Mouse (Mus musculus) thymus, postnatal 14 days (tissue): ENCODE results near the gene Coq8a.

Experiments
- DNase-seq: peaks from one replicate; pipeline ENCODE4 v3.0.0; 2021

The Coq8a gene

GRCm38 (mm10) chr1:180173017-180173416, 26.4 kb downstream of the Coq8a start:
- no peak for DNase-seq

- no peak for DNase-seq
Measured at GRCm38 (mm10) chr1:180172600-180172999, 26.8 kb downstream of the Coq8a start.

- DNase-seq: no peak
Measured at GRCm38 (mm10) chr1:180171883-180172282, 27.5 kb downstream of the Coq8a start.

DNA sequence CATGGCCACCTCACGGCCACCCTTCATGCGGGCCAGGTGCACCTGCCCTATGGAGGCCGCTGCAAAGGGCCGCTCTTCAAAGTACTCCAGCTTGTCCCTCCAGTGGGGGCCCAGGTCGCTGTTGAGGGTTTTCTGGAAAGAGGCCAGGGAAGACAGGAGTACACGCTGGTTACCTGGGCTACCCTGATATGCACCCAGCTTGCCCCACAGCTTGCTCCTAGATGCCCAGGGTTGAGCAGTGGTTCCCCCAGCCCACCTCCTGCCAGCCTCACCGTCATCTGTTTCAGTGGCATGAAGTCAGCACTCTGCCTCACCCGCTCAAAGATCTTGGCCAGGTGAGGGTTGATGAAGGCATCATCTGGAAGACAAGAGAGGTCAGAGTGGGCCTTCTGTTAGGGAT, 29.3 kb downstream of the Coq8a start:
- DNase-seq: no peak

- DNase-seq: no peak
Measured at GRCm38 (mm10) chr1:180169161-180169560, 30.2 kb downstream of the Coq8a start.

DNA sequence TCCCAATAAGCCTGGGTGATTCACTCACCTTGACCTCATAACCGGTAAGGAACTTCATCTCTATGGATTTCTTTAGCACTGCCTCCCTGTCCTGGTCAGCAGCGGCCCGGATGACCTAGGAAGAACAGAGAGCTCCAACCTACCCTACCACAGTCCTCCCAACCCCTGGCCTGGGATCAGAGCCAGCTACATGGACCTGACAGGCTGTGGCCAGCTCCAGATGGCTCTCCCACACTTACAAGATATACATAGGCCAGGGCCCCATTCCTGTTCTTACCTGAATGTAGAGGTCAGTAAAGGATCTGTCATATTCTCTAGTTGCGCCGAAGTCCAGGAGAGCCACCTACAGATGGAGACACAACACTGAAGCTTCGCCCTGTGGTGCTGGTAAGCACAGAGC, 31.1 kb downstream of the Coq8a start:
- no peak for DNase-seq

GRCm38 (mm10) chr1:180166533-180166932, 32.9 kb downstream of the Coq8a start:
- DNase-seq: no peak

DNA sequence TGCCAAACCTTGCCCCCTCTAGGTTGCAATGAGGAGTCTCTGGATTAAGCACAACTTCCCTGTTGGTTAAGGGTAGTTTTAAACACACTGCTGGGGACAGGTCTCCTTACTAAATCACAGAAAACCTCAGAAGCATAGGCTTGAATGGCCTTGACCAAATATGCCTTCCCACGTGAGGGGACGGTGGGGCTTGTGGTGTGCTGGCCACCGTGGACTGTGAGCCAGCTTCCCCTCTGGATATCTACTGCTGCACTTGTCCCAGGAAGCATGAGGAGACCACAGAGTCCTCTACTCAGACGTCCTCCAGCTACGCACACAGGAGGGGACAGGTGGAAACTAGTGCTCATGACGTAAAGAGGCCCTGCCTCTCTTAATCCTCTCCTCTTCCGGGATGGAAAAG, 36.4 kb downstream of the Coq8a start:
- DNase-seq: no peak

DNA sequence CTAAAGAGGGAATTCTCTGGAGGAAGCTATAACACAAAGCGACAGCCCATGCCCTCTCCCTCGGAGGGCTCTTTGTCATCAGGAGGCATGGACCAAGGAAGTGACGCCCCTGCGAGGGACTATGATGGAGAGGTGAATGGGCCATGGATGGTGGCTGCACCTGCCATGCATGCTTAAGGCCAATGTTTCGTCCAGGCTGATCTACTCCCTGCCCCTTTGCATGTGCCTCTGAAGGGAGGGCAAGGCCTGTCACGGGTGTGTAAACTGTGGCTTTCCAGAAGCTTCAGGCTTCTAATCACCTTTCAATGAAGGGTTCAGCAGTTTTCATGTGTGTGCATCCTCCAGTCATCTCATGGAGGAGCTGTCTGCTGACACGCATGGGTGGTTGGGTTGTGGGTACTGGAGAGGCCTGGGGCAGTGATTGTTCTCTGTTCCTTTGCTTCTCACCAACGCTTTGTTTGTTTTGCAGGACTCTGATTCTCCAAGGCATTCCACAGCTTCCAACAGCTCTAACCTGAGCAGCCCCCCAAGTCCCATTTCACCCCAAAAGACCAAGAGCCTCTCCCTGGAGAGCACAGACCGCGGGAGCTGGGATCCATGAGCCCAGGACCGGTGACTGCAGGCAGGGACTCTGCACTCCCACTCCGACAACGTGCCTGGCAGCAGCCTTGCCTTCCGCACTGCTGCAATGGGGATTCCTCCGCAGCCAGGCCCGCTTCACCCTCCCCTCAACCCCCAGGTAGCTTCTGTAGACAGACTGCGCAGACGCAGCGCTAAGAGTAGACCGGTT, 37.6 kb downstream of the Coq8a start:
- no peak for DNase-seq

DNA sequence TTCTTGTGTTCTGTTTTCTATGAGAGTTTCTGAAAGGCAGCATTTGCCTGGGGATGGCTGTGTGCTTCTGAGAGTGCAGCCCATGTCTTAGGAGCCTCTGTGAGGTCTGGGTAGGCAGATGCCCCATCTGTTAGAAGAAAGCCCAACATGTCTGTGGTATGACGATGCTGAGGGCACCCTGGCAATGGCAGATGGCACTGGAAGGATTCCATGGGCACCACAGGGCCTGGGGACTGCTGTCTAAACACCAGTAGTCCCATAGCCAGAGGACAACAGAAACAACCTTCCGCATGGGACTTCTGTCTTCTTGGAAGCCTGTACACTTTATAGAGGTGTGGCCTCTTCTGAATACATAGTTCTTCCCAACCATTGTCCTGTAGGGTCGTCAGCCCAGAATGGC, 38.2 kb downstream of the Coq8a start:
- DNase-seq: no peak

GRCm38 (mm10) chr1:180160545-180160944, 38.9 kb downstream of the Coq8a start:
- no peak for DNase-seq

- no peak for DNase-seq
Measured at GRCm38 (mm10) chr1:180158648-180159047, 40.8 kb downstream of the Coq8a start.

DNA sequence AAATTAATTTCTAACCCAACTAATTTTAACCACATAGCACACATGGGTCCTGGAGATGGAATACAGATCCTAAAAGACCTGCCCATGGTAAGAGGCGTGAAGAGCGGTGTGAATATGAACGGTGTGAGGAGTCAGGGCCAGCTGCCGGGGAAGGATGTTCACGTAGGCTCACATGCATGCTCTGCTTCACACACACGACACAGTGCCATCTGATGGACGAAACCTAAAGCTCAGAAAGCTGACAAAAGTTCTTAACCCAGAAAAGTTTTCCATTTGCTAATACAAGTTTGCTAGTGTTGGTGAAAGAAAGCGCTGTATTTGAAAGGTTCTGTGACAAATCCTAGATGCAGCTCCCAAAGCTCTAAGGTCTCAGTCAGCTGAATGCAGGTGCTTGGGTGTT, 48.2 kb downstream of the Coq8a start:
- DNase-seq: no peak

GRCm38 (mm10) chr1:180148563-180148962, 50.8 kb downstream of the Coq8a start:
- DNase-seq: no peak

GRCm38 (mm10) chr1:180148036-180148435, 51.4 kb downstream of the Coq8a start:
- no peak for DNase-seq

DNA sequence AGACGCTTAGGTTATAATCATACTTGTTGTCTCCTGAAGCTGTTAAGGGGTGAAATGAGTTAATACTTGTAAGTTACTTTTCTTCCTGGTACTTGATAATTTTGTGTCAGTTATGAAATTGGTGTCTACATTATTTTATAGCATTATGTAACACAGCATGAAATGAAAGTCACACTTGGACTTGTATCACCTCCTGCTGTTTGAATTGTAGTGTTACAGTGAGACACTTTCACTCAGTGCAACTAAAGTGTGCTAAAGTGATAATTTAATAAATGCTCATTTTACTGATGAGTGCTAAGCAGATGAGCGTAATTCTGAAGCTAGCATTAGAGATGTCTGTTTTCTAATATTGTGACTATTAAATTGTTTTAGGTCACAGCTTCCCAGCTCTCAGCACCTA, 58.4 kb downstream of the Coq8a start:
- DNase-seq: no peak

GRCm38 (mm10) chr1:180139158-180139557, 60.2 kb downstream of the Coq8a start:
- DNase-seq: no peak

DNA sequence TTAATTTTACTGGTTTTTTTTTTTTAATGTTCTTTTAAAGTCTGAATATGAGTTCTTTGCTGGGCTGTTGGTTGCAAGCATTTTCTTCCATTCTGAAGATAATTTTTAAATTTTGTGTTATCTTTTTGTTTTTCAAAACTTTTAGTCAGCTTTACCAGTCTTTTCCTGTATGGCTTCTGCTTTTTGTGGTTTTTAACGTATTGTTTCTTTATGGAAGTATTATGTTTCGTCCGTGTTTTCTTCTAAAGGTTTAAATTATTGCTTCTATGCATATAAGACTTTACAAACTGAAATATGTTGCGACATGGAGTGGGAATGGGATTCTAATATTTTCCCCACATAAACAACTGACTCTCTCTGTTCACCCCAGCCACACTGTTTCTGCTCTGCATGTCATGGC, 67.2 kb downstream of the Coq8a start:
- DNase-seq: no peak

- no peak for DNase-seq
Measured at GRCm38 (mm10) chr1:180131402-180131801, 68.0 kb downstream of the Coq8a start.

DNA sequence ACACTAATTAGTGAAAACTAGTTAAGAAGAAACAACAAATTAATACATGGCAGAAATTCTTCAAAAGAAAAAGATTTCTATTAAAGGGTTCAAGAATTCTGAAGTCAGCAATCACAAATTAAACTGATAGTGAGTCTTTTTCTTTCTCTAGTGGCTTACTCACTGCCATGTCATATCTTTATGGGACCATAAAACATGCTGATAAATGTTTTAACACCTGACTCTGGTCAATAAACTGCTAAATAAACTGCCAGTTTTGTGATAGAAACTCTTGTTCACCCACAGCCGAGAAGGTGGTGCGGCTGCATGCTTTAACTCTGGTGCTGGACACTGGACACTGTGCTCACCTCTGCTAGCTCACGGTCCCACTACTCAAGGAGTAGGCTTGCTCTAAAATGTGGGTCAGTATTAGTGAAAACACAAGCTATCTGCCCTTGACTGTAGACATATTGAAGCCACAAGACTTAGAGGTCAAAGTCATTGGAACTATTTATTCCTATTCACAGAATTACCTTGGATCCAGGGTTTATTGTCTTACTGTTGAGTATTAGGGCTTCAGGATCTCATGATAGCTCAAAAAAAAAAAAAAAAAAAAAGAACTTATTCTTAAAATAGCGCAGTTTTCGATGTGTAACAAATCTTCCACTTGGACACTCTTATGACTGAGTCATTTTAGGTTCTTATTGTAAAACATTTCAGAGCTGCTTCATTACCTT, 71.2 kb downstream of the Coq8a start:
- no peak for DNase-seq

- DNase-seq: no peak
Measured at GRCm38 (mm10) chr1:180118233-180118632, 81.2 kb downstream of the Coq8a start.

GRCm38 (mm10) chr1:180116525-180116924, 82.9 kb downstream of the Coq8a start:
- peak; percentile 47 for DNase-seq
